Mouse (Mus musculus): ENCODE measurements around the gene Hcfc1r1. TPM values are rescaled to one million over a fixed set of nuclear protein-coding genes. Genes with fewer than 3 reads are reported as not detected.
A peak's percentile ranks its signal among the peaks of the same experiment; 100 is the strongest.

Gene Hcfc1r1
- total RNA-seq, 2 experiments from 2014 or later: 214 to 238 TPM

DNA sequence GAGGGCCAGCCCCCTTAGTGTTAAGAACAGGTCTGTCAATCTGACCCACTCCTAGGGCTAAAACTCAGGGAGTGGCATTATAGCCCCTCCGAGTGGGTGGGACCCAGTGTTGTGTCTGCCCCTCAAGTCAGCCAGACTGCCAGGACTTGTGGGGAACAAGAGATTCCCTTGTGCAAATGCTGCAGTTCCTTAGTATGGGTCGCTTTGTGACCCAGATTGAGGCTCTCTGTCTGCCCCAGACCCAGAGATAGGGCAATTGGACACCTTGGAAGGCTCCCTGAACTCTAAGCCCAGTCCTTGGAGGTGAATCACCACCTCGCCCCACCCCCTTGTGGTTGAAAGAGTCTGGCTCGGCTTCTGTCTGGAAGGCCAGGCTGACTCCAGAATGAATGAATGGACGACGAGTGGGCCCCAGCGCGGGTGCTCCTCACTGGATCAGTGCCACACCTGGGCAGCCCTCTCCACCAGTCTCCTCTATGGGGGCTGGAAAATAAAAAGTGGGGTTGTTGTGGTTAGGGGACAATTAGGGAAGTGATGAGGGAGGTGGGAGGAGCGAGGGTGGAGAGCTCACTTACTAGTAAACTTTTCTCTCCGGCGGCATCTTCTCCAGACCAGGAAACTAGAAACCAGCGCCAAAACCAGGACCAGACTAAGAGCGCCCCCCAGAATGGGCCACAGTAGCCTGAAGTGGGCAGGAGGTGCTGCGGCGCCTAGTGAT, 2.3 kb downstream of the Hcfc1r1 start:
- DNase-seq: peak; percentile 69

DNA sequence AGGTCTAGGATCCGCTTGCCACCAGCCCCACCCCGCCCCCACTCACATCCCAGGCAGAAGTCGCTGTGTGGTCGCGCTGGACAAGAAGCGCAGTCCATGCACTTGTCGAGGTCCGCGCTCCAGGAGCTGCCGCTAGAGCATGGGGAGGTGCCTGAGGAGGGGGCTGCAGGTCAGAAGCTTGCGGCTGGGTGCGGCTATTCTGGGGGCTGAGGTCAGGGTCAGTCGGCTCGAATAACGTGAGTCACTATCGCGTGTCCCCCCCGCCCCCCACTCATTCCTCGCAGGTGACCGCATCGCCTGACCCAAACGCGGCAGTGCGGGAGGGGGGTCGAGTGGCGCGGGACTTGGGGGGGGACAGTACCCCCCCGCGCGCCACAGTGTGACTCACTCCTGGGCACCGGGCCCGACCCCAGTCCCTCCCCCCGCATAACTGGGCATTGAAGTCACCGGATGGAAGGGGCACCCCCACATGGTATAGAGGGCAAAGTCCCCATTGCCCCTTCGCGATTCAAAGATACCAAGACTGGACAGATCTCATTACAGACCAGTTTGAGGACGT, 3.2 kb downstream of the Hcfc1r1 start:
- peak; percentile 86 for DNase-seq

DNA sequence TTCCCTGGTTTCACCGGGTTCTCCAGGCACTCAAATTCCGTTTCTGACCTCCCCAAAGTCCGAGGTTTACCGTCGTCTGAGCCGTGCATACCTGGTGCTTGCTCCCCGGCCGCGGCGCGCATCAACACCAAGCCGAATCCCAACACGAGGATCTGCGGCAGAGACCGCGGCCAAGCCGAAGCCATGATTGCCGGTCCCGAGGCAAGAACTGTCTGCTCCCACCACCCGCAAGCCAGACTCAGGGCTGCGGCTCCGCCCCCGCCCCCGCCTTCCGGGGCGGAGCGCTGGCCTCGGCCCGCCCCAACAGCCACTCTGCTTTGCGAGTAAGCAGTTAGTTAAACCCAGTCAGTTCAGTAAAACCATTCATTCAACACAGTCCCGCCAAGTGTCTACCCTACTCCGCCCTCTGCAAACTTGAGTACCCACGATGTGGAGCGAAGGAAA, 3.9 kb downstream of the Hcfc1r1 start, which contains the start of gene Tnfrsf12a:
TSS of gene Tnfrsf12a (minus strand) at position 233 of the 444 bp plus-strand sequence.
- DNase-seq: peak; percentile 90

DNA sequence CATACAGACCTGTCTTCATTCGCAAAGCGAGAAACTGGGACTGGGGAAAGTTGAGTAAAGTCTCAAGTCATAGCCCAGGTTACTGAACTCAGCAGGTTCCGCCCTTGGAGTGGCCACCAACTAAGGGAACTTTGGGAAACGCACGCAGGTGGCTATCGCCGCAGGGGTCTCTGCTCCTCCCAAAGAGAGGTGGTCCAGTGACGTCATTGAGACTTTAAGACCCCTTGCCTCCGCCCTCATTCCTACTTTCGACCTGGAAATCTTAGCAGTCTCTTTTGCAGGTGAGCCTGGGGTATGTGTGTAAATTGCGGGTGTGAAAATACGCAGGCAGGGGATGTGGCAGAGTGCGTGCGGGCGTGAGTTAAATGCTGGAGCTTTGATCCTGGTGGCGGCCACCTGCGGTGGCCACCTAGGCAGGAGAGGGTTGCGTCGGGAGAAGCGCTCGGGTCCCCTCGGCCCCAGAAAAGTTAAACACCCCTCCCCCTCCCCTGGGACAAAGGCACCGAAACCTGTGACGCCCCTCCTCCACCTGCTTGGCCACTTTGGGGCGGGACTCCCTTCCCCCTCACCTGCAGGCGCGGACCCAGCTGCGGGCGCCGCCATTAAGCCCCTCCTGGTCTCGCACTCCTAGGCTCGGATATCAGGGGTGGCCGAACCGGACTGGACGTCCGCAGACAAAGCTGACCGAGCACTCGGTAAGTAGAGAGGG, 5.9 kb downstream of the Hcfc1r1 start, which contains the start of gene Cldn6:
TSS of gene Cldn6 (plus strand) at position 123 of the 709 bp plus-strand sequence.
- DNase-seq: no peak

DNA sequence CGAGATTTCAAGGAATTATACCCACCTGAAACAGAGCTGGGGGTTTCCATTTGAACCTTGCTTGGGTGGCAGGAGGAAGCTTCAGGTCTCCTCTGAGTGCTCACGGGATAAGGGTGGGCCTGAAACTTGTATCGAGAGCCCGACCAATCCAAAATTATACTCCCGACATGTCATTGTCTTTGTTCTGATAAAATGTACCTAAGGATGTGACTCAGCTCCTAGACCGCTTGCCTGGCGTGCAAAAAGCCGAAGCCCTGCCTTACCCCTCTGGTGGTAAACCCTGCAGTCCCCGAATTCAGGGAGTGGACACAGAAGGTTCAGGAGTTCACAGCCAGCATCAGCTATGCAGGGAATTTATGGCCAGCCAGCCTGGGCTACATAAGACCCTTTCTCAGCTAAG, 6.9 kb downstream of the Hcfc1r1 start:
- no peak for DNase-seq

DNA sequence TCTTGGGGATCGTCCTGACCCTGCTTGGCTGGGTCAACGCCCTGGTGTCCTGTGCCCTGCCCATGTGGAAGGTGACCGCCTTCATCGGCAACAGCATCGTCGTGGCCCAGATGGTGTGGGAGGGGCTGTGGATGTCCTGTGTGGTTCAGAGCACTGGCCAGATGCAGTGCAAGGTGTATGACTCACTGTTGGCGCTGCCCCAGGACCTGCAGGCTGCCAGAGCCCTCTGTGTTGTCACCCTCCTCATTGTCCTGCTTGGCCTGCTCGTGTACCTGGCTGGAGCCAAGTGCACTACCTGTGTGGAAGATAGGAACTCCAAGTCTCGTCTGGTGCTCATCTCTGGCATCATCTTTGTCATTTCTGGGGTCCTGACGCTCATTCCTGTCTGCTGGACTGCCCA, 7.7 kb downstream of the Hcfc1r1 start:
- DNase-seq: no peak

DNA sequence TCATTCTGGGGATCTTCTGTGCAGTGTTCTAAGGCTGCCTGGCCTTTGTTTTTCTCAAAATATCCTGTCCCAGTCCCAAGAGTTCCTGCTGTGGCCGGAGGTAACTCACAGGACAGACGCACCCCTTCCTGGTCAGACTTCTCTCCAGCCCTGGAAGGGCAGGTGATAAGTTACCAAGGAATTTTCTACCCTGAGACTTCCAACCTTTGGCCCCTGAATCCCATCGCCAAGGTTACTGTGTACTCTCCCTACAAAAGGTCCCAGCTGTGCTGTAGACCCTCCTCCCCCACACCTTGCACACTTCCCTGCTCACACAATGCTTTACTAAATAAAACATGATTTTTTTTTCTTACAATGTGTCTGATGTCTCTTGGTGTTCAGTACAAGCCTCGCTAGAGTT, 8.7 kb downstream of the Hcfc1r1 start:
- no peak for DNase-seq

DNA sequence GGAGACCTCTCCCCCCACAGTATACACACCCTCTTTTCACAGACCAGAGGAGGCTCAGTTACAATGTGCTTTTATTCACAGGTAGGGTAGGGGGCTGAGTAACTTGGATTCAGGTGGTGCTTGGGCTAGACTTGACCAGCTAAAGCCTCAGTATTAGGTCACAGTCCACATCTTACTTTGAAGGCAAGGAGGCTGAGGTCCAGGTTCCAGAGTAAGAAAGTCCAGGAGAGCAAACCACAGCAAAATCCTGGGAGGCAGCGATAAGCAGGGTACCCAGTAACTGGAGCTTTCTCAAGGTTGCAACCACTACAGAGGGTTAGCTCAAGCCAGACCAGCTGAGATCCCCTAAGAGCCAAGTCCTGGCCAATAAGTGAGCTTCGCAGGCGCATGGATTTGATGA, 9.1 kb downstream of the Hcfc1r1 start:
- no peak for DNase-seq

DNA sequence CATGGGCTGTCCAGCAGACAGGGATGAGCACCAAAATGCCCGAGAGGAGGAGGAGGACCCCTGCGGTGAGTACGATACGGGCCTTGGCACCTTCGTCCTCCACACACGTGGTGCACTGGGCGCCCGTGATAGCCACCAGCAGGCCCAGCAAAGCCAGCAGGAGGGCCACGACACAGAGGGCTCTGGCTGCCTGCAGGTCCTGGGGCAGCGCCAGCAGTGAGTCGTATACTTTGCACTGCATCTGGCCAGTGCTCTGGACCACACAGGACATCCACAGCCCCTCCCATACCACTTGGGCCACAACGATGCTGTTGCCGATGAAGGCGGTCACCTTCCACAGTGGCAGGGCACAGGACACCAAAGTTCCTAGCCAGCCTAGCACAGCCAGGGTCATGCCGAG, 9.8 kb downstream of the Hcfc1r1 start:
- DNase-seq: no peak

DNA sequence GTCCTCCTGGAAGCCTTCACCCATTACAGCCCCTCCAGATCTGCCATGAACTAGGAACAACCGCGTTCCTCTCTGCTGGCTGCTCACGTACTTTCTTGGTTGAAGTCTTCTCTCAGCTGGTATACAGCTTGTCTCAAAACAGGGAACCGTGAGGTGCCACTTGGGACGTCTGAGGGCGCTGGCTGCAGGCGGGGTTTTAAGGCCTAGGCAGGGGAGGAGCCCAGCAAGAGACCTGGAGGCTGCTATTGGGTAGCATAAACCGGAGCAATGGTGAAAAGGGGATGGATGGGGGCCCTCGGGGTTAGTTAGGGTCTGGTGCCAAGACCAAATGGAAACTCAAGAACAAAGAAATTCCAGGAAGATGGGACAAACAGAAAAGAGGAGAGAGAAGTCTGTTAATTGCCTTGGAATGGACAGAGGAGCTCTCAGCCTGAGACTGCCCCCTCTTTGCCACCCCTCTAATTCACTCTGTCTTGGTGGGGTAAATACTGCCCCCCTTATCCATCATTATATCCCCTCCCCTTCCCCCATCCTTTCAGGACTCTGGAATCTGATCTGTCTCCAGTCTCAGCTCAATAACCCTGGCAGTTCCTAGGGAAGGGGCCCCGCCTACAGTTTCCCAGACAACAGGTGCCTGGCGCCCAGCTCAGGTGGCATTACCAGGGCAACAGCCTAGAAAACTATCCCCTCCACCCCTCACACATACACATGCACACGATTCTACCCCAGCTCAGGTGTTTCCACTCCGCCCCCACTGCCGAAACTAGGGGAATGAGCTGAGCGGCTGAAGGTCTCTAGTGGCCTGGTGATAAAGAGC, 10.7 kb downstream of the Hcfc1r1 start, which contains the start of gene Cldn9:
TSS of gene Cldn9 (minus strand) at position 171 of the 817 bp plus-strand sequence.
- no peak for DNase-seq

DNA sequence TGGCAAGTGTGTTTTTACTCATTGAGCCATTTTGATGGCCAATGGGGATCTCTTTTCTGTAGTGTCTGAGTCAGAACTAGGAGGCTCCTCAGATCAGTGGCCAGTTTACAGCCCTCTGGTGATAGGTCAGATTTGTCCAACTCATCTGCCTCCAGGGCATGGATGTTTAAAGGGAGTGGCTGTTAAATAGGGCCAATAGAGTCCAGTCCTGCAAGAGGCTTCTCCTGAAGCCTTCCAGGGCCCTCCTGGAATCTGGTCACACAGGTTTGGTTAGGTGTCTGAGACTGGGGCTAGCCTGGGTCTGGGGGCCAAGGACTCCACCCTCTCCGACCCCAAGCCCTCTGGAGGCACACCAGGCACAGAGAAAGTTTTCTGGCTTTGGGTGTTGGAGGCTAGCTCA, 21.1 kb downstream of the Hcfc1r1 start:
- DNase-seq: no peak

DNA sequence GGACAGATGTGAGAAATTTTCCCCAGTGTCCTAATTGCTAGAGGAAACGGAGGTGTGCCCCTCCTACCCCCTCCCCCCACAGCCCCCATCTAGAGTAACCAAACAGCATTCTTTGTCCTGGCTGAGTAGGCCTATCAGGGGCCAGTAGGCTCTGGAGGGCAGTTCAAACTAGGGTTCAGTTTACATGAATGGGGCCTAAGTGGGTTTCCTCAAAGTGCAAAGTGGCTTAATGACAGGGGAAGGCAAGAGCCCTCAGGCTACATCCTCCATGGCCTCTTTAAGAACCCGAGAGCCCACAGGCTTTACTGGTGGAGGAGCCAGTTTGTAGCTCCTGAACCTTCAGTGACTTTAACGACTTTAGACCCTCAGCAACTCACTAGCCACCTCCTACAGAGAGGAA, 22.4 kb downstream of the Hcfc1r1 start:
- no peak for DNase-seq

DNA sequence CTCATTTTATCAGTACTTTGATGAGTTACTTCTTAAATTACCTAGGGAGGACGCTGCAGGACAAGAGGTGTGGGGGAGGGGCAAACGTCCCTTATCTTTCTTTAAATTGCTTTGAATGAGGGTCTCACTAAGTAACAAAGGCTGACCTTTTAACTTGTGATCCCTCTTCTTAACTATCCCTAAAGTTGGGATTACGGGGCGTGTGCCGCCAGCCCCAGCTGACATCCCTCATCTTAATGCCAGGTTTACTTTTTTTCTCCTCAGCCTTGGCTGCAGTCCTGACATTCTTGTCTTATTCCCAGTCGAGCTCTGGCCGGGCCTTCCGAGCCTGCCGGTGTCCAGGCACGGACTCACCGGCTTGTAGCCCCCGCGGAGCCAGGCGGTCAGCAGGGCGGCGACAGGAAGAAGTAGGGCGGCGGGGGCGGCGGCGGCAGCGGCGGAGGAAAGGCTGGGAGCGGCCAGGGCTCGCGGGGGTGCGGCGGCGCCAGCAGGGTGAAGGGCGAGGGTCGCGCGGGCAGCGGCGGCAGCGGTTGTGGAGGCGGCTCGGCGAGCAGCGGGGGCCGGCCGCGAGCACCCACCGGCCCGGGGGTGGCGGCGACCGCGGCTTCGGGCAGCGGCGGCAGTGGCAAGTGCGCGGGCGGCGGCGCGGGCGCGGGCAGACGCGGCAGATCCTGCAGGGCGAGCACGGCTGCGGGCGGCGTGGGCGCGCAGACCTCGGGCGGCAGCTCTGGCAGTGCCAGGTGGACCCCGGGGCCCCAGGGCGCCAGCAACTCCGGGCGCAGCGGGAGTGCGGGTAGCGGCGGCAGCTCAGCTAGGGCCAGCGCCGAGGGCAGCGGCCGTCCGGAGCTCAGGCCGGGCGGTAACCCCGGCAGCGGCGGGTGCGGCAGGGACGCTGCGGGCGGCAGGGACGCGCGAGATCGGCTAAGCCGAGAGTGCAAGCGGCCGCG, 26.0 kb downstream of the Hcfc1r1 start:
- peak; percentile 58 for DNase-seq

DNA sequence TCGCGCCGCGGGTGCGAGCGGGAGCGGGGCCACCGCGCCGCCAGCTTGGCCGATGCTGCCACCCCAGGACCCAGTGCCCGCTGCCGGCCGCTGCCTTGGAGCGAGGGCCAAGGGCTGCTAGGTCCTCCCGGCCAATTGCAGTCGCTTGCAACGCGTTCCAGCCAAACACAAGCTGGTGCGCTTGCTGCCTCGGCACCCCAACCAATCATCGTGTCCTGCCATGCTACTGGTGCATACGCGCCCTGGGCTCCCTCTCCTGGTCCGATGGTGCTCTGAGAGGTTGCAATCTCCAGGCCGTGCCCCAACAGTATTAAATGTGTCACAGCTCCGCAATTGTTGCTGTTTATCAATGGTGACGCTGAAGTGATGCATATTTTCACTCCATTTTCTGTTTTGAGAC, 26.7 kb downstream of the Hcfc1r1 start:
- DNase-seq: peak; percentile 91

DNA sequence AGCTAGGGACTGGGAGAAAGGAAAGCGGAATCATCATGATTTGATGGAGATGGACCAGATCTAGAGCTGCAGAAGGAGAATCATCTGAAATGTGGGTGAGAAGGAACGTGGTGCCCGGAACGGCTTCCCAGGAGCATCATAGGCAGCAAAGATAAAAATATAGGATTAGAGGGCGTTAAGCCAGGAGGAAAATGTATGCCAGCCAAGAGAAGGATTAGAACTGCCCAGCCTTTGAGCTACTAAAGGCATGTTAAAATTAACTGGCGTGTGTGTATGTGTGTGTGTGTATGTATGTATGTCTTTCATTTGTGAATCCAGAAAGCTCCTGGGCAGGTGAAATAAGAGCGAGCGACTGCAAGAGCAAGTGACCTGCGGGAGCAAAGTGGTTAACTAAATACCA, 29.9 kb downstream of the Hcfc1r1 start:
- DNase-seq: no peak

DNA sequence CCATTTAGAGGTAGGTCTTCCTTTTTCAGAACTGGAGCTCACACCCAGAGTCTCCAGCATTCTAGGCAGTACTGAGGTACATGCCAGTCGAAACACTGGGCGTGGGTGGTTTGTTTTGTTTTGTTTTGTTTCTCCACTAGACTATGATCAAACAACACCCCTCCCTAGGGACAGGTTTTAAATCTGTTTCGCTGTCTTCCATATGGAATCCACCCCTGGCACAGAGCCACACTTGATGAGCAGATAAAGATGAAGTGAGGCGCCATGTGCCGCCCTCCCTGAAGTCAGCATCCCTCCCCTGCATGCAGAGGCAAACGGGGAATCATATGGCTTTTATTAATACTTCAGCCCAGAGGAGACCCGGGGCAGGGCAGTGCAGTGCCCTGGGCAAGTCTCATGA, 31.3 kb downstream of the Hcfc1r1 start:
- DNase-seq: no peak

DNA sequence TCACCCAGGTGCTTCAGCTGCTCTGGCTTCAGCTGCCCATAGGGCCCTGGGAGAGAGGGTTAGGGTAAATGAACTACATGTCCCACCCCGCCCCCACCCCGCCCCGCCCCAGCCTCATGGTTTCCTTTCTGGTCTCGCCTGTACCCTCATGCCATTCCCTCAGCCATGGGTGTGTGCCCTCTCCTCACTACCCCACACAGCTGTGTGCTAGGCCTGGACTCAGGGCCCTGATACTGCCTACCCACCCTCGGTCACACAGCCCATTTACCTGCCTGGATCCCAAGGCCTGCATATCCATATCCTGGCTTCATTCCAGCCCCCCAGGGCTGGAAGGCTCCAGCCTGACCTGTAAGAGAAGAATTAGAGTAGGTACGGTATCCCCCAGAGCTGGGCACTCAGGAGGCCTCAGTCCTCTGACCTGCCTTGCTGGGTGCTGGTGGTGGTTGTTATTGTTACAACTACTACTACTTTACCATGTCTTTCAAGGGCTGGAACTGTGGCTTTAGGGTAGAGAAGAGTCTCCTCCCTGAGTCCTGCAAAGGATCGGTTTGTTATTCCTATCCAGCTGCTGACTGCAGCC, 32.2 kb downstream of the Hcfc1r1 start:
- no peak for DNase-seq

DNA sequence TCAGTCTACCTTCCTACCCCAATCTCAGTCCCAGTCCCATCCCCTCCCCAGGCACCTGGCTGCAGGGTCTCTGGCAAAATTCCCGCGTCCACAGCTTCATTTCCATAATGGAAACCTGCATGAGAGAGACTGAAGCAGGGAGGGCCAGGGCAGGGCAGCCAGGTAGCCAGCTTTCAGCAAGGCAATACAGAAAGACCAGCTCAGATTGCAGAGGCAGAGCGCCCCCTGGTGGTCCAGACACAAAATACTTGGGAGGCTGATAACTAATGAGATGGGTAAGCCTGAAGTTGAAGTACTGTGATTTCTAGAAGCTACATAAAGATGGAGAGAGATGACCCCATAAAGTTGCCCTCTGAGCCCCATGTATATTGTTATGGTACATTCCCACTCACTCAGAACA, 32.8 kb downstream of the Hcfc1r1 start:
- peak; percentile 81 for DNase-seq

DNA sequence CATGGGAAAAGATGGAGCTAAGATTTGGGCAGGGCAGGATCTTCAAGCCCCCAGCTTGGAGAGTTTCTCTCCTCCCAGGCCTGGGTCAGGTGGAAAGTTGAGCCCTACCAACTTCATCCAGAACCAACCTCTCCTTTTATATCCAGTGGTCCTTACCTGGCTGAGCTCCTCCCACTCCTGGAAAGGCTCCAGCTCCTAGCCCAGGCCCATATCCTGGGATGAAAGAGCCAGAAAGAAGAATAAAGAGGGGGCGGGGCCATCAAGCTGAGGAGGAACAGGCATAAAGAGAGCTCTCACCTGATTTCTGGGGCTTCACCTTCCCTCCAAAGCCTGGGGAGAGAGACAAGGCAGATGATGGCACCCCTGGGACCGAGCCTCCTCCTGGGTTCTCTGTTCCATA, 43.6 kb downstream of the Hcfc1r1 start:
- DNase-seq: no peak

DNA sequence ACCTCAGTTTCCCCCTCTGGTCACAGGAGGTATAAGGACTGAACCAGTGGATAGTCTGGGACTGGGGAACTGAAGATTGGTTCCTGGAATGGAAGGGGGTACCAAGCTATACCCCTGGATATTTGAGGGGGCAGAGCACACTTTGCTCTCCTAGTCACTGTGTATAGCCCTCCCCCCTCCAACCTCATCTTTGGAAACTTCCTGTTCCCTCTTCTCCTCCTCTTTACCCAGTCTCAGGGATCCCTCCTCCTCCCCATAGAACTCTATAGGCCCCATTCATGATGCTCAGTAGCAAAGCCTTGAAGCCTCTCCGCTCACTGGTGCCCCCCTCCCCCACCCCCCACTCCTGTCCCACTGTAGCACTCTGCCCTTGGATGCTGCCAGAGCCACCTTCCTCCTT, 46.1 kb downstream of the Hcfc1r1 start:
- no peak for DNase-seq

DNA sequence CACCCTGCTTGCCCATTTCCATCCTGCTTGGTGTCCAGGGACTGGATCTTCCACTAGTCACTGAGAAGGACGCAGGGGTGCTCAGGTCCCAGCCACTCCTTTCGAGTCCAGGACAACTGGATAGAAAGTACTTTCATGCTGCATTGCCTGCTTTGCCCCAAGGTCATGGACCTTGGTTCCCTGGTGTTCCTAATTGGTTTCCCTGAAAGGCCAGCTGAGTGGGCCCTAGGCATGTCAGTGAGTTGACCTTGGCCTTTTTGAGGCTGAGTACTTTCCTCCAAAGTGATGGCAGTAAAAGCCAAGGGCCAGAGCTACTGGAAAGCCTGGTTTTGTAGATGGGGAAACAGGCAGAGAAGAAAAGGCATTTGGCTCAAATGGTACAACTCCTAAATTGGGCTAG, 48.5 kb downstream of the Hcfc1r1 start:
- DNase-seq: no peak

All from heart, postnatal 4 days (tissue).